Mouse (Mus musculus) cerebellum, adult 11 months (tissue): Measurements from ENCODE around the gene Abl2.
A peak's percentile ranks its signal among the peaks of the same experiment; 100 is the strongest.
"Not testable (repeated sequence)": the region's sequence is repeated elsewhere in the genome, so short reads cannot be mapped to it uniquely, and the experiment has no call there.

Experiments
- DNase-seq: peaks from one replicate; pipeline ENCODE4 v3.0.0; 2022

Abl2 gene

GRCm38 (mm10) chr1:156558024-156558930 is at the start of gene Abl2:
TSS of gene Abl2 (plus strand) at chr1:156558786.
- DNase-seq, result peak; percentile 88

DNA sequence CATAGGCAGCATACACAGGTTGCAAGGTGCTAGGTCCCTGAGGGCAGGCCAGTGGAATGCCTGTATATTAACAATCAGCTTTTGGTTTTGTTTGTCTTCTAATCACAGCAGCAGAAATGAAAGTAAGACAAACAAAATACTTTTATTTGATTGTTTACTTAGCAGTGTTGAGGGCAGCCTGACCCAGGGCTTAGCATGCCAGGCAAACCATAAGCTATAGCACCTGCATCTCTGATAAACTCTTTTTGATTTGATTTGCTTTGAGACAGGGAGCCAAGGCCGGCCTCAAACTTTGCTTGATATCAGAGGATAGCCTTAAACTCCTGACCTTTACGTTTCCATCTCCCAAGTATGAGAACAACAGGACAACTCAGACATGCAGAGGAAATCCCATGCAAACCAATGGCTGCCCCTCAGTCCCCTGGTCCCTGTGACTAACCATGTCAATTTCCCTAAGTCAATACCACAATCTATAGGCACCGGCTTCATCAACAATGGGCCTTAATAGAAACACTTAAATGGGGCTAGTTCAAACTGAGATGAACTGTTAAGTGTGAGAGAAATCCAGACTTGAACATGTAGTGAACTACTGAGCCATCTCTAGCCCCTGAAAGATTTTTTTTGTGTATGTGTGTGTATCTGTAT is 38.3 kb upstream of the Abl2 start:
- no peak for DNase-seq

GRCm38 (mm10) chr1:156521796-156522517 is 36.6 kb upstream of the Abl2 start:
- no peak for DNase-seq

- DNase-seq, result not testable (repeated sequence)
Observed at GRCm38 (mm10) chr1:156523842-156524241, 34.7 kb upstream of the Abl2 start, which contains the start of gene Gm10031. TSS of gene Gm10031 (plus strand) at chr1:156524012.

DNA sequence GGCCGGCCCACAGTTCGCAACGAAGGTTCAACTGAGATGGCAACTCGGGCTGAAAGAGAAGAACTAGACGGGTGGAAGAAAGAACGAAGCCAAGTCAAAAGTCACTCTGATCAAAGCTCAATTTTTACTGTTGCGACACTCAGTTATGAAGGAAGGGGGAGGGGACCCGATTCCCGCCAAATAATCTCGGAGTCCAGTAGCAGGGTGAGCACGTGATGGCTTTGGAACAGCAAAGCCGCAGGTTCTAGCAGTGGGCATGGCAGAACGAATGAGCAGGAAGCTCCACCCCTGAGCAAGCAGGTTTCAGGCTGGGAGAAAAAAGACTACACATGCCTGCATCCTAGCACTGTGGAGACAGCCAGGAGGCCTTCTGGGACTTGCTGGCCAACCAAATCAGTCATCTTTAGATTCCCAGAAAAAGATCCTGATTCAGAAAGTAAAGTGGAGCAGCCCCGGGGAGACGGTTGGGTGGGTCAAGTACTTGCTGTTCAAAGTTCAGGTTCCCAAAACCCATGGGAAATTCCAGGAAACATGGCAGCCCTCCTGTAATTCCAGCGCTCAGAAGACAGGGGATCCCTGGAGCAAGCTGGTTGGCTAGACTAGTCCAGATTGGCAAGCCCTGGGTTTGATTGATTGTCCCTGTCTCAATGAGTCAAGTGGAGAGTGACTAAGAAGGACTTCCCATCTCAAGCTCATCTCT is 26.0 kb upstream of the Abl2 start:
- not testable (repeated sequence) for DNase-seq

DNA sequence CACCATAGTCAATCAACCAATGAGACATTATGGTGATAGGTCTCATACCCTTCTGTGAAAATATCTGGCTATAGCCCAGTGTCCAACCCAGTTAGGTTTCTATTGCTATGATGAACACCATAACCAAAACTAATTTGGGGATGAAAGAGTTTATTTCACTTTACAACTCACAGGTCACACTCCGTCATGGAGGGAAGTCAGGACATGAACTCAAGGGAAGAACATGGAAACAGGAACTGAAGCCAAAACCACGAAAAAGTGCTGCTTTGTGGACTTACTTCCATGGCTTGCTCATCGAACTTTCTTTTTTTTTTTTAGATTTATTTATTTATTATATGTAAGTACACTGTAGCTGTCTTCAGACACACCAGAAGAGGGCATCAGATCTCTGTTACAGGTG is 25.1 kb upstream of the Abl2 start:
- no peak for DNase-seq

- DNase-seq, result no peak
Observed at GRCm38 (mm10) chr1:156533911-156534310, 24.7 kb upstream of the Abl2 start.

GRCm38 (mm10) chr1:156537031-156537430 is 21.6 kb upstream of the Abl2 start:
- DNase-seq, result no peak

GRCm38 (mm10) chr1:156537701-156538100 is 20.9 kb upstream of the Abl2 start:
- DNase-seq, result no peak

GRCm38 (mm10) chr1:156538382-156538781 is 20.2 kb upstream of the Abl2 start:
- DNase-seq, result no peak

- no peak for DNase-seq
Observed at GRCm38 (mm10) chr1:156539787-156540560, 18.6 kb upstream of the Abl2 start.

- no peak for DNase-seq
Observed at GRCm38 (mm10) chr1:156543999-156544398, 14.6 kb upstream of the Abl2 start.

DNA sequence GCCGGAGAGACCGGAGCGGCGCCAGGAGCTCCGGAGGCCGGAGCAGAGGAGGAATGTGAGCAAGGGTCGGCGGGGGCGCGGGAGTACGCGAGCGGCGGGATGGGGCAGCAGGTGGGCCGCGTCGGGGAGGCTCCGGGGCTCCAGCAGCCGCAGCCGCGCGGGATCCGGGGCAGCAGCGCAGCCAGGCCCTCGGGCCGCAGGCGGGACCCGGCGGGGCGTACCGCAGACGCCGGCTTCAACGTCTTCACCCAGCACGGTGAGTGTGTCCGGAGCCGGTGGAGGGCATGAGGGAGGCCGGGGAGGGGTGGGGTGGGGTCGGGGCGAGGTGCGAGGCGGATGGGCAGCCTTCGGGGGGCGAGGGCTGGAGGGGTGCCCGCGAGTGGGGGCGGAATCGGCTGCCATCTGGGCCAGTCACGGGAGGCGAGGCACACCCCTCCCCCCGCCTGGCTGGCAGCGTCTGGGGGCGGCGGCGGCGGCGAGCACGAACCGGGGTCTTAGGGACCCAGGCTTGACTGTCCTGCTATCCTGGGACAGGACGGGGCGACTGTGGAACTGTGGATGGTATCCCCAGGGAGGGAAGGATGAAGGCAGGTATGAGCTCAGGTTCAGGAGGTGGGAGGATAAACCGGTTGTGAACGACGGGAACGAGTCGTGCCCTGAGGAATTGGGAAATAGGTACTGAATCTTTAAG is 509 bp downstream of the Abl2 start:
- peak; percentile 50 for DNase-seq

DNA sequence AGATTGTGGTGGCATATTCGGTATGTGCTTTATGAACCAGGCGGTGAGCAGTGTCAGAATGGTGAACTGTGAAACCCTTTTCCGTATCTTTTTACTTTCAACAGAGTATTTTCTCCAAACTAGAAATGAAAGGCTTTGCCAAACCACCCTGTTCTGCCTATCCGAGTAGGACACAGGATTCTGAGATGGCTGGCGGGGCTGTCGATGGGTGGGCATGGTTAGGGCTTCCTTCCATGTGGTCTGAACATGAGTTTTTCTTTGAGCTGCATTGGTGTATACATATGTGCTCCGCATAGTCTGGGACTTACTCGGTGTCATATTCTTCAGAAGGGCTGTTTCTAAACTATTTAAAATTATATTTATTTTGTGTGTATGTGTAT is 1.0 kb downstream of the Abl2 start:
- DNase-seq, result no peak

DNA sequence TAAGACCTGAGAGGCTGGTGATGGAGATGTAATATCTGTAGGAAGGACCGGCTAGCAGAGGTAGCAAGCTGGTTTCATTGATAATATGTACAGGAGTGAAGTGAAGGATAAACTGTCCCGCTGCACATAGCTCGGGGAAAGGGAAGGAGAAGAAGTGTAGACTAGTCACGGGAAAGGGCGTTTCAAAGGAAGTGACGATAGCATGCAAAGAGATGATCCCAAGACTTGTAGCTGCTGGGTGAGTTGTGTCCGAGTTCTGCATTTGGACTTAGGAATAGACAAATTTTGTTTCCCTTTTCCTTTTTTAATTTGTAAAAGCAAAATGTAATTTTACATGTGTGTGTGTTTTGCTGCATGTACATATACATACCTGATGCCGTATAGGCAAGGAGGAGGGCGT is 1.9 kb downstream of the Abl2 start:
- DNase-seq, result no peak

- no peak for DNase-seq
Observed at GRCm38 (mm10) chr1:156565328-156565727, 6.7 kb downstream of the Abl2 start.

DNA sequence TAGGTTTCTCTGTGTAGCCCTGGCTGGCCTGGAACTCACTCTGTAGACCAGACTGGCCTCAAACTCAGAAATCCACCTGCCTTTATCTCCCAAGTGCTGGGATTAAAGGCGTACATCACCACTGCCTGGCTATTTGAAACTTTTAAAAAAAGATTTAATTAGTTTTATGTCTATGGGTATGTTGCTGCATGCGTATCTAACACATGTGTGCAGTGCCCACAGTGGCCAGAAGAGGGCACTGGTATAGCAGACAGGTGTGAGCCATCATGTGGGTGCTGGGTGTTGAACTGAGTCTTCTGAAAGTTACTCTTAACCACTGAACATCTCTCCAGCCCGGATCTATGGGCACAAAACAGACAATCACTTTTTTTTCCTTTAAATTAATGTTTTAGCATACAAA is 7.5 kb downstream of the Abl2 start:
- DNase-seq, result no peak

DNA sequence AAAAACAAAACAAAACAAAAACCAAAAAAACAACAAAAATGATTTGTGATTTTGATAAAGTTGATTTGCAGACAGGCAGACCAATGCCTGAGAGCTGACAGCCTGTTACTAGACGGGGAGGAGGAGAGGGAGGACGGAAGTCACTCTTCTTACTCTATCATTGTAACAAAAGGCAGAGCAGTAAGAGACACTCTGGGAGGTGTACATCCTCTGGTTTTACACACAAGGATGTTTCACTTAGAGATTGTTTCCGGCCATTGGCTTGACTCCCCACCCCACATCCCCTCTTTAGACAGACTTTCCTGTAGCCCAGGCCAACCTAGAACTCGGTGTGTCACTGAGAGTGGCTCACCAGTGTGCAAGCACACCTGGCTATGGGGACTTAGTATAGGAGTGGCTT is 11.0 kb downstream of the Abl2 start:
- no peak for DNase-seq

GRCm38 (mm10) chr1:156572952-156573351 is 14.4 kb downstream of the Abl2 start:
- no peak for DNase-seq

- DNase-seq, result no peak
Observed at GRCm38 (mm10) chr1:156581149-156581548, 22.6 kb downstream of the Abl2 start.

GRCm38 (mm10) chr1:156584175-156584574 is 25.6 kb downstream of the Abl2 start:
- no peak for DNase-seq
